Mouse (Mus musculus): ENCODE measurements around the gene Dyrk1a.

The Dyrk1a gene

DNA sequence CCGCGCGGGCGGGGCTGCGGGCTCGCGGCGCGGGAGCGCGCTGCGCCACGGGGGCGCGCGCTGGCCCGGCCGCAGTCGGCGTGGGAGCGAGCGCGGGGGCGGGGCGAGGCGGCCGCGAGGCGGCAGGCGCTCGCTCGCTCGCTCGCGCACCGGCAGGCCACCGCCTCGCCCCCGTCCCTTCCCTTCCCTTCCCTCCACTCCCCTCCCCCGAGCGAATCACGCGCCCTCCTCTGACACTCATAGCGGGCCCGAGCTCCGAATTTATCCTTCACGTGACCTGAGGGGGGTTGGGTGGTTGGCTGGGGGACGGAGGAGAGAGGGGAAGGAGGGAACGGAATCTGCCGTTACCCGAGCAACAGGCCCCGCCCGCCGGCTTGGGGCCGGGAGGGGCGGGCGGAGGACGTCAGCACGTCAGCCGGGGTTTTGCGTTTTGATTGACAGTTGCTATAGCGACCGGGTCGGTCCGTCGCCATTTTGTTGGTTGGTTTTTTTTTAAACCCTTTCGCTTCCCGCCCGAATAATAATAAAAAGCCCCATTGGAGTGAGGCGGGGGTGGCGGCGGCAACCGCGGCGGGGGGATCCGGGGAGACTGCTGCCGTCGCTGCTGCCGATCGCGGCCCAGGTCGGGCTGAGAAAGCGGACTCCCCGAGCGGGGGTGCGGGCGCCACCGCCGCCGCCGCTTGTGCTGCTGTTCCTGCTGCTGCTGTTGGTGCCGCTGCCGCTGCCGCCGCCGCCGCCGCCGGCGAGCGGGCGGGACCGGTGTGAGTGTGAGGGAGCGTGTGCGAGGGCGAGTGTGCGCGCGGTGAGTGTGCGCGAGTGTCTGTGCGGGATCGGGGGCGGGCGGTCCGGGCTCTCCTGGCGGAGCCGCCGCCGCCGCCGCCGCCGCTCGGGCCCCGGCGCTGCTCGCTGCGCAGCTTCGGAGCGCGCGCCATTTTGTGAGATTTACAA, at the start of gene Dyrk1a:
Gene Dyrk1a (plus strand): TSS at position 782 of the 948 bp plus-strand sequence.
- peak; percentile 99 for DNase-seq (ENCODE audit: low spot score)

DNA sequence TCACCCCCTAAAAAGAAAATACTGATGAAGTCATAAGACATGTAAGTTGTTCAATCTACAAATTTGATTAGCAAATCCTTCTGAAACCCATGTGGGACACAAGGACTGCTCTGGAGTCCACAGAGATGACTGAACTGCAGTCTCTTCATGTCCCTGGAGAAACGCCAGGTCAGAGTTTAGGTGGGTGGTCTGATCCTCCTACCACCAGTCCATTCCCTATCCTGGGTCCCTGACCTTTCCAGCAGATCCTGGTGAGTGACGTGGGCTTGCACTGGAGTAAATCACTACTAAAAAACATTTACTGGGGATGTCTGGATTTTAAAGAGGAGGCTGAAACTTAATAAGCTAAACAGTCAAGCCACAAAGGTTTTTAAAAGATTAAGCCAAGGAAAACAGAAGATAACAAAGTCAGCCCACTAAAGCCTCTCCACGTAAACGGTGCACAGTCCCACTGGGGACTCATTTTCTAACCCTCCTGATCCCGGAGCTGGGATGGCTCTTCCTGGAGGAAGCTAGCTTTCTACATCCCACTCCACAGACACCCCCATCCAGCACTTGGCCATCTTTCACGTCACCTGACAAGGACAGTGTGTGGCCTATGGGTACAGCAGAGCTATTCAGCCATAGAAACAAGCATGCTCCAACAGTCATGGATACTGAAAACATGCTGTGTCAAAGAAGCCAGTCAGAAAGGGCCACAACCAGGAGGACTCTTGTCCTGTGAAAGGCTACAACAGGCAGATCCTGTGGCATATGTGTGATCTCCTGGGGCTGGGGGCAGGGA, 46.0 kb upstream of the Dyrk1a start:
- no peak for DNase-seq (ENCODE audit: low spot score)

DNA sequence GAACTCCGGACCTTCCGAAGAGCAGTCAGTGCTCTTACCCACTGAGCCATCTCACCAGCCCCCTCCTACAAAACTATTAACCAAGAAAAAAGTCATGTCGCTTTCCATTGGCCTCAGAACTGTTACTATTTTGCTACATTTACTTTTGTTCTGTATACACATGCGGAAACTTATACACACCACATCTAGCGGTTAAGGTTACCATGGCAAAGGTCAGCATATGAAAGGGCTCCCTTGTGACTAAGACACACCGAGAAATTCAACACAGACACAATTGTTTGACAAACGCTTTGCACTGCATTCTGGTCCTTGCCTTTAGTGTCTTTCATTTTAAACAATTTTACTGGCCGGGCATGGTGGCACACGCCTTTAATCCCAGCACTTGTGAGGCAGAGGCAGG, 45.1 kb upstream of the Dyrk1a start:
- no peak for DNase-seq (ENCODE audit: low spot score)

DNA sequence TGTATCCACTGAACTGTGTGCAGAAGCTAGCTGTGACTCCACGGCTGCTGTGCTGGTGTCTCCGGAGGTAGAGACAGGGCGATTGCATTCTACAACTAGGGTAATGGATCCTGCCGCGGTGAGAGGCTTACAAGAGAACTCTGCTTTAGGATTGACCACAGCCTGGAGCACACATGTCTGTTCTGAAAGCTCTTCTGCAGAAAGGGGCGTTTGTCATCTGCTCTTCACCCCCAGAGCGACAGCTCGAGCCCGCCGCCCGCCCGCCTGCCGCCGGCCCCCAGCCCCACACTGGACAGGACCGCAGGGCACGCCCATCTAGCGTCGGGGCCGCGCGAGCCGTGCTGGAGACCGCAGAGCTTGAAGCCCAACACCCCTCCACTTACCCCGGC, 43.9 kb upstream of the Dyrk1a start:
- DNase-seq (ENCODE audit: low spot score), result no peak

DNA sequence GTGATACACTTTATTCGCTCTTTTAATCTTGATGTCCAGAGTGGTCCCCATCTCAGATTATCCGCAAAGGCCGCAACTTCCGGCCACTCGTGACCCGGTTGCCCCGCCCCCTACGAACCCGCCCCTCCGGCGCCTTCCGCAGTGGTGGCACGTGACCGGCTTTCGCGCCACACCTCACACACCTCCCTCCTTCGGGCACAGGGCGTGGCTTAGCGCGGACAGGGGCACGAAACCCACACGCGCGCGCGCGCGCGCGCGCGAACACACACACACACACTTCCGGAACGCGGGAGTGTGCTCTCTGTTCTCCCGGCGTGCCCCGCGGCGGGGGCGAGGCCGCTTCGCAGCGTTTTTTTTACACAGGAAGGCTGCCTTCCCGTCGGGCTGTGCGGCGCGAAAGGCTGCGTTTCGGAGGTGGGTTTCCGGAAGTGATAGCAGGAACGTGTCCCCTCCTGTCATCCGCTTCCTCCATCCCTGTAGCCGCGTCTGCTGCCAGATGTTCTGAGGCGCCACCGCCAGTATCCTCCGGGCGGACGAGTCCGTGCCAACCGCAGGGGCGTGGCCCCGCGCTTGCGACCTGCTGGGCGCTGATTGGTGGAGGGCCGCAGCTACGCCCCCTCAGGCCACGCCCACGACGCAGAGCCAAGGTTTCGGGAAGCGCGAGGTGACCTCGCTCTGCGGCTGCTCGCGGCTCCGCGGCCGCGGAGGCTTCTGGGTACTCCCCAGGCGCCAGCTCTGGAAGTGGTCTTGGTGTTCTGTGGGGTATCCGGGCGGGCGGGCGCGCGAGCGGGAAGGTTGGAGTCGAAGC, 43.3 kb upstream of the Dyrk1a start, which contains the start of gene Vps26c:
Gene Vps26c (minus strand): TSS at position 487 of the 808 bp plus-strand sequence.
- peak; percentile 97 for DNase-seq (ENCODE audit: low spot score)

DNA sequence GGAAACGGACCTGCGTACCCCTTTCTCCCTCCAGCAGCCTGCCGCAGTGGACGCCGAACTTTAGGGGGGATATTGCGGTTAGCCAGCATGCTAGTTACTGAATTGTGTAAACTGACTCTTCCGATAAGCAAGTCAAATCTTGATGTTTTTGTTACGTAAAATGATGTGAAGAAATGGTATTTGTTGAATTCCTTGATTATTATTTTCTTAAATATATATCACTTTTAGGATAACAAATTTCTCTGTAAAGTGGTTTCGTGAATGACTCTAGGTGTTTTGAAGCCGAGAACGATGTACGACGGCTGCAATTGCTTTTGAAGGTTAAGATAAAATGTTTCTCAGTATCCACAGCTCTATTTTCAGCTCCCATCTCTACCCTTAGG, 42.7 kb upstream of the Dyrk1a start:
- DNase-seq (ENCODE audit: low spot score), result no peak

DNA sequence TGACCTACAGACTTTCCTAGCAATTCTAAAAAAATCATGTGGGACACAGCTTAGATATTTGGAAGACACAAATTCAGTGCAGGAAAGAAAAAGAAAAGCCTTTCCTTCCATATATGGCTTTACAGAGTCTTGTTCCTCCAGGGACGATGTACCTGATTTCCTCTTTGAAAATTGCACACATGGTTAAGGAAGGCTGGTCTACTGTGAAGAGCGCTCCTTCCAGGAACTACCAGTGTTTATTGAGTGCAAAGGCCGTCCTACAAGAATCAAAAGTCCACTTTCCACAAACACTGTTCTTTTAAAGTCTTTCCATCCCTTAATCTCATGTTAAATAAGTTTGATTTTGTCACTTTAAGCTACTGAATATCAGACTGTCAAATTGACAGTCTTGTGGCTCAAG, 42.3 kb upstream of the Dyrk1a start:
- DNase-seq (ENCODE audit: low spot score), result no peak

DNA sequence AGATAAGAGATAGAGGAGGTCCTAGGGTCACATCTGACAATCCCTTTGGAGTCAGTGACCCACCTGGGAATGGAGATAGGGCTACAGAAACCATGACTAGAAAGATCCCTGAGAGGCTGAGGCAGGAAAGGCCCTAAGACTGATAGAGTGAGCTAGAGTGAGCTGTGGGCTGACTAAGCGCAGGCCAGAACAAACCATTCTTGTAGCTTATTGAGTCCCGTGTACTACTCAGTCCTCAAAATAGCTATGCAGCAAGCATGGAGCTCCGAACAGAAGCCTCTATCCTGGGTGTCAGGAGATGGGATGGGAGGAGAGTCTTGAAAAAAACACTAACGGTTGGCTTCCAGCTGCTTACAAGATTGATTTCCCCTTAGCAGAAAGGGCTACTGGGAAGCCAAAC, 38.5 kb upstream of the Dyrk1a start:
- no peak for DNase-seq (ENCODE audit: low spot score)

DNA sequence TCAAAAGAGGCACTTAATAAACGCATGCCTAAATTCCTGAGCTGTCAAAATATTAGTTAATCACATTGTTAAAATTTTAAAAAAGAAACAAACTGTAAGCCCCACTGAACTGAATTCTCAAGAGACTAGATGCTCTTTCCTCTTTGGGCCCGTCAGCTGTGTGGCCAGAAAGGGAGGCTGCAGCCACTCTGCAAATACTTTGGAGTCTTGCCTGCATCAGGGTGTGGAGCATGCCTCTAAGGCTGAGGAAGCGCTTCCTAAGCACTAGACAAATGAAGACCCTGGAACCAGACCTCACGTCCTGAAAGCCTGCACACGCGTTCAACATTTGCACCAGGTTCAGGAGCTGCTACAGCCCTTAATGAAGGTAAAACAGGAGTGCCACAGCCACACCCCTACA, 36.1 kb upstream of the Dyrk1a start:
- no peak for DNase-seq (ENCODE audit: low spot score)

DNA sequence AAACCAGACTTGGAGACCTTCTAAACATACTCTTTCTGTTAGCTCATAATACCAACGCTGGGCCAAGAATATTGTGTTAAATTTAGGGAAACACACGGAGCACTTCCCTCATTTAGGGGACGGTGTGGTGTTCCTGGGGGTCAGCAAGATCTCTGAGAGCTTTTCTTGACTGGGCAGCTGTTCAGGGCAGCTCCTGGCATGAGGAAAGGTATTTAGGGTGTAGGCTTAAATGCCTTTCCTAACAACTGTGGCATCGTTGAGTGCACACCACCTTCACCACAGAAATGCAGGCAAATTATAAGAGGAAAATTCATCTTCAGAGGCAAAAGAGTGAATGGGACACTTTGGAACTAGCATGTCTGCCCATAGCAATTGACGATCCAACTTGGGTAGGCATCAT, 34.1 kb upstream of the Dyrk1a start:
- DNase-seq (ENCODE audit: low spot score), result no peak

DNA sequence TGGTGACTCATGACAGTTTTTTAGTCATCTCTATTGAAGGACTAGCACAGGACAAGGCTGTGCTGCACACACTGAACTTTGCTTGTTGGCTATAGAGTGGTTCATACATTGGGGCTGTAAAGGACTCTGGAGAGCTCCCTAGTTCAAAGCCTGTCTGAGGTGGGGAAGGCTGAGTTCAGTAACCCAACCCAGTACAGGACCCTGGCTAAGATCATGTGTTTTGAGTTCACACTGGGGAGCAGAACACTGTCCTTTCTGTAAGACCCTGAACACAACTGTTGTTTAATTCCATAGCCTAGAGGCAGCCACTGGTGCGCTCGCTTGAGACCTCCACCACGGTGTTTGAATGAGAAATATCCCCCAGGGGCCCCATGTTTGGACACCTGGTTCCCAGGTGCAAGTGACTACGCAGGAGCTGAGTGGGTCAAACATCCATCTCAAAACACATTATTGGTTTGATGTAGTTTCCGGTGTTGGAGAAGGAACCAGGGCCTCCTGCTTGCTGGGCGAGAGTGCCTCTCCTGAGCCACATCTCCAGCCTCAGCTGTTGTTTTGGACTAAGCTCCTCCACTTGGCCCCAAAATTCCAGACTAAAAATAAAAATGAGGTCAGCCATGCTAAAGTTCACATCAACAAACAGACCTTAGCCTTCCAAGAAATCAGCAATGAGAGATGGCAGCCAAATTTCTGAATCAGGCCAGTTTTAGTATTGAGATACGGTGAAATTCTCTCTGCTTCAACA, 33.2 kb upstream of the Dyrk1a start:
- DNase-seq (ENCODE audit: low spot score), result no peak

DNA sequence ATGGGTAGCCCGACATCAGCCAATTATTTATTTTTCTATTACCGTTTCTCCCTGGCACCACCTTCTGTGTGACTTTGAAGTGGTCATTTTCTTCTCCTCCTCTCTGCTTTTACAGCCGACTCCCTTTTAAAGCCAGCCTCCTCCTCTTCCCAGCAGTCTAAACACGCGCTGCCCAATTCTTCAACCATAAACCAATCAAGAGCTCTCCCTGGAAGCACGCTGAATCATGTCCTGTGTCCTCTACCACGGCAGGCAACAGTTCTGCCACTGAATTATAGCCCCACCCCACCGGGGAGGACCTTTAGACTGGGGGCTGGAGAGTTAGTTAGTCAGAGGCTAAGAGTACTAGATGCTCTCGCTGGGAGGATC, 32.7 kb upstream of the Dyrk1a start:
- DNase-seq (ENCODE audit: low spot score), result no peak

DNA sequence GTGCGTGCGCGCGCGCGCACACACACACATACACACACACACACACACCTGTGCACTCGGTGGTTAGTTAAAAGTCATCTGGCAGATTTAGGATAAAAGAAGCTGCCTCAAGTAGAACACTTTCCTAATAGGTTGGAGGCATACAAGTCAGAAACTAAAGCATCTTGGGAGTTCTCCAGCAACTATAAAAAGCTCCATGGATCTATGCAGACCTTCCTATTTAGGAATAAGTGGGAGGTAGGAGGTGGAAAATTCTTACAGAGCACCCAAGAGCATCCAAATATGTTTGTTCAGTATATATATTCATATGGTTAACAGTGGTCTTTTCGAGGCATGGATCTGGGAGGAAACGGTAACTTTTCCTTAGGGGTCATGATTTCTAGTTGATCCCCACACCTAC, 29.7 kb upstream of the Dyrk1a start:
- DNase-seq (ENCODE audit: low spot score), result no peak

DNA sequence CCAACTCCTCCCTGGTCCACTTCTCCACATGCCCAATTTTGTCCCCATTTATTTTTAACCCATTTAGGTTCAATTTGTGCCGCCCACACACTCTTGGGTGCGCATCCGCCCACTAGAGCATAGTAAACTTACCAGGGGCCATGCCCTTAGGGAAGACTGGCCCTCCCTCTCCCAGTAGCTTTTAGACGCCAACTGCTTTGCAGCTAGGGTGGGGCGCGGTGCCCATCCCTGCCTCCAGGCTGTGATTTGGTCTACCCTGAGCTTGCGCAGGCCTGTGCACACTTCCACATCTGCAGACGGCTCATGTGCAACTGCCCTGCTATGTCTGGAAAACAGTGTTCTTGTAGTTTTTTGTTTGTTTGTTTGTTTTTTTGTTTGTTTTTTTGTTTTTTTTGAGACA, 26.9 kb upstream of the Dyrk1a start:
- no peak for DNase-seq (ENCODE audit: low spot score)

DNA sequence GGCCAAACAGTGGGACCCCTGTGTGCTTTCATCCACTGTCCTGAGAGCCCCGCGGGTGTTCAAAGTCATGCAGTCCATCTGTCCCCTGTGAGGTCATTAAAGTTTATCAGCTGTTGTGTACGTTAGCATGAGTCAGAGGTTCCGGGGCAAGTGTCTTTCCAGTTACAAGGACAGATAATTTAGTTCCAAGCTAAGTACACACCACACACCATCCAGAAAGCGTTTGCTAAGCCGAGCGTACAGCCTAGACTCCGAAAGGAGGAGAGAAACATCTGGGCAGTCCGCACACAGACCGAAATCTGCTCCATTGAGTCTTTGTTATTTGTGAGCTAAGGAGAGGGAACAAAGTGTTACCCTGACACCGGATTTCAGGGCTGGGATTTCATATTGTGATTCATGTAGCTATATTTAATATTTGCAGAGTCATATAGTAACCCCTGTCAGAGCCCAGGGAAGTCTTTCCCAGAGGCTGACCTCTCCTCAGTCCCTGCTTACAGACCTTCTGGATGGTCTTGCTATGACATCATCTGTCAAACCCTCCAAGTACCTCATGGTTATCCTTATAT, 25.2 kb upstream of the Dyrk1a start:
- no peak for DNase-seq (ENCODE audit: low spot score)

DNA sequence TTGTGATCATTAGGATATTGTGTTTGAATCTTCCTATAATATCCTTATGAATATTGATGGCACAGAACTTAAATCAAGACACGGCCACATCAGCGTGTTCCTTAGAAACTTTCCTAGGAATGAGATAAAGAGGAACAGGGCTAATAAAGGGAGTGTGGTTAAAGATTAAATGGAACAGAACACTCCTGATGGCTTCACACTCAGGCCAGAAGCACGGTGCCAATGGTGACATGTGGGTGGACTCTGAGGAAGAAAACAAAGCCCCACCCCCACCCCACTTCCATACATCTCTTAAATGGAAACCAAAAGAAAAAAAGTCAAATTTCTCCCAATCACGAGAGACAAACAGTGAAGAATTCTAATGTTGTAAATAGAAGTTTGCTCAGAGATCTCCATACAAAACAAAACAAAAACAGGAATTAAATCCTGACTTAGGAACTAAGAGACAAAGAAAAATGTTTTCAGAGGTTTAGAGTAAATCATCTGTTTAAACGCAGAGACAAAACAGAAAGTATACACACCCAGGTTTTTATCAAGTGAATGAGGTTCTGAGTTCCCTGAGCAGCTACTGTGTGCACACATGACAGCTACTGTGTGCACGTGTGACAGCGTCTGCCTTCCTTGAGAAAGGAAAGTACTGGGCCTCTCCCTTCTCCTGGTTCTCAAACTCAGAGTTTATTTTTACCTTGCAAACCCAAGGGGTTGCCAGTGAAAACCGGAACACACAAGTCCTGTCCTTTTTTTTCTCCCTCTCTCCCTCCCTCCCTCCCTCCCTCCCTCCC, 23.8 kb upstream of the Dyrk1a start:
- no peak for DNase-seq (ENCODE audit: low spot score)

DNA sequence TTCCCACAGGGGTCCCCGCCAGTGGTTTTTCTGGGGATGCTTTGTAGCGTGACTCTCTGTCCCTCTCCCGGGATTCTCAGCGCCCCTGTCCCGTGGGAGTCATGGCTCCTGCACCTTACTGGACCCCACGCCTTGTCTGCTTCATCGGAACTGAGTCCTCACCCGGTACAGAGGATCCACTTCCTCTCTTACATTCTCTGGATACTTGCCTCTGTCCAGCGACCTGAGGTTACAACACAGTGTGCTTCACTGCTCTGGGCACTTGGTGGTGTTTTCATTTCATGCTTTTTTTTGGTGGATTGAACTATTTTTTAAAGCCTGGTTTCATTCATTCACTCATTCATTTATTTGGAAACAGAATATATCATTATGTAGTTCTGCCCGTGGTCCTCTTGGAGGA, 20.0 kb upstream of the Dyrk1a start:
- DNase-seq (ENCODE audit: low spot score), result no peak

DNA sequence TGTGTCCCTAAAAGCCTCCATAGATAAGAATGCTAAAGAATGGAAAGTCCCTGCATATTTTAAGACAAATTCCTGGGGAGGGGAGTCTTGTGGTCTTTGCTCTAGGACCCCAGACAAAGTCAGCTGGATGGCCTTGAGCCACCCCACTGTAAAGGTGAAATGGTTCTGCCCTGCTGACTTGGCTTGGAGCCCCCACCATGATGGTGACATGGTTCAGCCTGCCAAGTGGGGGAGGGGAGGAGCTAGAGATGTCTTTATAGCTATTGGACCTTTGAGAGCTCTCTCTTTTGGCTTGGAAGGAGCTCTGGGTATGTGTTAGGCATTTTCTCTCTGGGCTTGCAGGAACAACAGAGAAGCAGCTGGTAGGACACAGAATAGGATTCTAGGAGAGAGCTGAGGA, 17.9 kb upstream of the Dyrk1a start:
- DNase-seq (ENCODE audit: low spot score), result no peak

DNA sequence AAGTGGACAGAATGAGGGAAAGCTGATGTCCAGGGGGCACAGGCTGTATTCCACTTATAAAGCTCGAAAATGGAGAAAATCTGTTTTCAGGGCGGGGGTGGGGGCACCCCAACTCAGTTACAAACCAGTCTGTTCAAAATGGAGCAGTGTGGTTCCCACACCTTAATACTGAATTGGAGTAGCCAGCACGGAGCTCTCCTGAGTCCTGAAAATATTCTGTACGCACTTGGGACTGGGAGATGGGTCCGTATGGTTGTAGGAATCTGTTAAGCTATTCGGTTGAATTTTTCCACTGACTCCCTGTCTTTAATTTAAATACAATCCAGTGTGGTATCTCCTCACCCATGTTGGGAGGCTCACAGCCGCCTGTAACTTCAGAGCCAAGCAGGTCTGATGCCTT, 14.5 kb upstream of the Dyrk1a start:
- DNase-seq (ENCODE audit: low spot score), result no peak

DNA sequence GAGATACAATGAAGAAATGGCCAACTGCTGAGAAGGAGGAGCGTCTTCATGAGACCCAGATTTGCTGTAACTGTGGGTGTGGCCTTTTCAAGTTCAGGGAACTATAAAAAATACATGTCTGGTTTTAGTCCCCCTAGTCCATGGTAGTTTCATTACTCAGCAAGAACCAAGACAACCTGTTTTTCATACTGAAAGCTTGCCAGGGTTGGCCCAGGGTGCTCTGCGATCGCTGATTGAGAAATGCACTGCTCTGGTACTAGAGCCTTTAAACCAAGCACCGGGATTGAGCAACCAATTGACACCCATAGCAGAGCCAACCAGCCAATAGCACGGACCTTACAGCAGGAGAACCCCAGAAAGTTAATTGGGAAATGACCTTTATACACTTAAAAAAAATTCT, 13.6 kb upstream of the Dyrk1a start:
- DNase-seq (ENCODE audit: low spot score), result no peak

DNA sequence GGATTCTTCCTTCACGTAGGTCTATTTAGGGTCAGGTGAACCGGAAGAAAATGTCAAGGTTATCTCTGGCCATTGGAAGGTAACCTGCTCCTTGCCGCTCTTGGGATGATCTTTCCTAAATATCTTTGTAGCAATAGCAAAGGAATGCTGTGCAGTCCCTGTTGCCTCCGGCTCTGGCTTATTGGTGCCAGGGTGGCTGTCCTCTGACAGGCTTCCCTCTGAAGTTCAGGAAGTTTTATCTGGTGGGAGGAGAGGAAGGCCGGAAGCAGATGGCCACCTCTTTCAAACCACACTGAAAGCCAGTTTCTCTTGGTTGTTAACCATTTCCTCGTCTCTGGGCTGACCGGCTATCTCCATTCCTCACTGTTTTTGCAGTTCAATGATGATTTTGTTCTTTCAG, 10.5 kb upstream of the Dyrk1a start:
- no peak for DNase-seq (ENCODE audit: low spot score)
